Mouse (Mus musculus) ES-E14 (cell line): ENCODE measurements at regions not wholly inside any gene's neighbourhood (a gene's known extent, or its start where the extent isn't known, plus 50 kb on each side); places are given as distances from the start of the nearest gene placed in this dataset.

Source experiments
- CHD2 ChIP-seq: IDR thresholded peaks from 2 replicates; pipeline ENCODE4 v1.6.1; 2014; ENCODE audit warnings: mild to moderate bottlenecking, low read depth, low read length, inconsistent platforms
- MAFK ChIP-seq: IDR thresholded peaks from 2 replicates; pipeline ENCODE4 v1.6.1; 2014; ENCODE audit warnings: mild to moderate bottlenecking, low read depth, low read length, inconsistent platforms; ENCODE audit not compliant: insufficient read depth
- ZC3H11A ChIP-seq: IDR thresholded peaks from 2 replicates; pipeline ENCODE4 v1.6.1; 2012; ENCODE audit warnings: low read depth, mild to moderate bottlenecking, inconsistent platforms, low read length, borderline replicate concordance

GRCm38 (mm10) chr2:146594212-146594611, 82.1 kb upstream of the Ralgapa2 start:
- TF ChIP-seq MAFK (no peak), ZC3H11A (no peak), CHD2 (no peak)
